Mouse (Mus musculus) liver (tissue): Measurements from ENCODE around the gene Cyp2a22.
"Not testable (repeated sequence)": the region's sequence is repeated elsewhere in the genome, so short reads cannot be mapped to it uniquely, and the experiment has no call there.

Experiments
- DNase-seq: peaks from one replicate; pipeline ENCODE4 v3.0.0-alpha.2; 2020; ENCODE audit warnings: mixed read lengths

Cyp2a22 gene

GRCm38 (mm10) chr7:26939262-26939661 is at the start of gene Cyp2a22:
Gene Cyp2a22 (minus strand): TSS chr7:26939384.
- DNase-seq = no peak

- not testable (repeated sequence) for DNase-seq
Measured at GRCm38 (mm10) chr7:26983151-26983550, 44.0 kb upstream of the Cyp2a22 start.

- DNase-seq = no peak
Measured at GRCm38 (mm10) chr7:26982551-26982950, 43.4 kb upstream of the Cyp2a22 start.

- DNase-seq = not testable (repeated sequence)
Measured at GRCm38 (mm10) chr7:26981937-26982336, 42.8 kb upstream of the Cyp2a22 start.

GRCm38 (mm10) chr7:26981464-26981863 is 42.3 kb upstream of the Cyp2a22 start:
- not testable (repeated sequence) for DNase-seq

- not testable (repeated sequence) for DNase-seq
Measured at GRCm38 (mm10) chr7:26962371-26962770, 23.2 kb upstream of the Cyp2a22 start.

GRCm38 (mm10) chr7:26953306-26953705 is 14.1 kb upstream of the Cyp2a22 start:
- not testable (repeated sequence) for DNase-seq

GRCm38 (mm10) chr7:26952671-26953070 is 13.5 kb upstream of the Cyp2a22 start:
- DNase-seq = not testable (repeated sequence)

GRCm38 (mm10) chr7:26941320-26941925 is 2.2 kb upstream of the Cyp2a22 start:
- DNase-seq = not testable (repeated sequence)

- not testable (repeated sequence) for DNase-seq
Measured at GRCm38 (mm10) chr7:26917114-26917513, 22.1 kb downstream of the Cyp2a22 start.
